Comparison of ENCODE assay signal across 8 mouse cellular contexts in genomic region chr8:11999736-12000458, GRCm38 (mm10).
DNase-seq lines count a peak whose midpoint lies in the region; ATAC-seq and TF ChIP-seq lines count a peak whose summit lies in the region.

No protein-coding gene starts in this region.

- peak; percentile 77 for DNase-seq in 3T3-L1 (ENCODE audit: low read depth, low spot score)
- DNase-seq in MN1 (ENCODE audit: low spot score) = peak; percentile 11
- DNase-seq in cerebellum, postnatal 25 days = peak; percentile 48 to 69
- DNase-seq in frontal cortex, postnatal 36 days (ENCODE audit: low spot score in 2 of 2) = peak; percentile 73 to 81
- DNase-seq in layer of hippocampus, adult 2 months (ENCODE audit: low spot score in 2 of 2) = peak; percentile 48 to 80
- peak; percentile 71 for DNase-seq in lung, postnatal 36 days
- peak; percentile 68 for DNase-seq in right cerebral cortex, postnatal 14 days

- TF ChIP-seq CTCF in layer of hippocampus, adult 2 months (conservative IDR thresholded peaks at IDR 0.05) = peak; percentile 90

- ATAC-seq in erythroid progenitor cell, adult 5-6 weeks (replicated peaks; ENCODE audit: low FRiP score, poor library complexity, severe bottlenecking) = no peak

- H3K4me3 ChIP-seq in layer of hippocampus, adult 2 months = no peak overlapping the region

- H3K27ac ChIP-seq in layer of hippocampus, adult 2 months = no peak overlapping the region

Comparison
In these comparisons a context has a peak if more than half of its experiments do, and no peak if none do; other contexts are left out.
1. DNase-seq: peak in every context shown above with its lines; median percentile 77 in 3T3-L1; 77 in frontal cortex, postnatal 36 days; 71 in lung, postnatal 36 days; 68 in right cerebral cortex, postnatal 14 days; 64 in layer of hippocampus, adult 2 months; 58 in cerebellum, postnatal 25 days; 11 in MN1.